Mouse (Mus musculus) frontal cortex, postnatal 14 days (tissue): ENCODE data around the gene Ptbp1.

Experiments
- DNase-seq, 2 experiments: peaks; one replicate each; pipeline ENCODE4 v3.0.0; 2022; ENCODE audit warnings: low spot score in 2 of 2

The Ptbp1 gene

GRCm38 (mm10) chr10:79858416-79859074 lies 4.3 kb downstream of the Ptbp1 start:
- peak; percentile 61 to 73 for DNase-seq

DNA sequence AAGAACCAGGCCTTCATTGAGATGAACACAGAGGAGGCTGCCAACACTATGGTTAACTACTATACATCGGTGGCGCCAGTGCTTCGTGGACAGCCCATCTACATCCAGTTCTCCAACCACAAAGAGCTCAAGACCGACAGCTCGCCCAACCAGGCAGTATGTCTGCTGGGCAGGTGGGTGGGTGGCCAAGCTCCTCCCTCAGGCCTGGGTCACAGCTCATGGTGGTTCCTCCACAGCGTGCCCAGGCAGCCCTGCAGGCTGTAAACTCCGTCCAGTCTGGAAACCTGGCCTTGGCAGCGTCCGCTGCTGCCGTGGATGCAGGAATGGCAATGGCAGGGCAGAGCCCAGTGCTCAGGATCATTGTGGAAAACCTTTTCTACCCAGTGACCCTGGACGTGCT lies 4.9 kb downstream of the Ptbp1 start:
- no peak for DNase-seq

- no peak for DNase-seq
Observed at GRCm38 (mm10) chr10:79860079-79860911, 6.1 kb downstream of the Ptbp1 start.

GRCm38 (mm10) chr10:79861230-79862048 lies 7.2 kb downstream of the Ptbp1 start:
- no peak for DNase-seq

DNA sequence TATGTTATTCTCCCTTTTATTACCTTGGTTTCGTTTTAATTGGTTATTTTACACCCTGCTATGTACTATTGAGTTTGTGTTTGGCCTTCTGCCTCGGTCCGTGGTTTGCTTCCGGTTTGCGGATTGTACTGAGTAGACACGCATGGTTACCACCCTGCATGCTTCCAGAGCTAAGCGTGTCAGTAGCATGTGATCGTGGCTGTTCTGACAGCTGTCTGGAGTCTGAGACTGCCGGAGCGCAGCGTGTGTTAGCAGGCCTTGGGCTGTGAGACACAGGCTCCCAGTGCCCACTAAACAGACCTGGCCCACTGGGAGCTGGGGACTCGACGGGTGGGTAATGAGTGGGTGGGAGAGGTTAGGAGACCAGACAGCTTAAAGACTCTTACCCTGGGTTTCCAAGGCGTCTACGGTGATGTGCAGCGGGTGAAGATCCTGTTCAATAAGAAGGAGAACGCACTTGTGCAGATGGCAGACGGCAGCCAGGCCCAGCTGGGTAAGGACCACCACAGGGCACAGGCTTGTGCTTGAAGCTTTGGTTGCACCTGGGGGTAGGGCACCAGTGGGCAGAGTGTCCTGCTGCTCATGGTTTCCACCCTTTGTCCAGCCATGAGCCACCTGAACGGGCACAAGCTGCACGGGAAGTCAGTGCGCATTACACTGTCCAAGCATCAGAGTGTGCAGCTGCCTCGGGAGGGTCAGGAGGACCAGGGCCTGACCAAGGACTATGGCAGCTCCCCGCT lies 8.0 kb downstream of the Ptbp1 start:
- DNase-seq: no peak

DNA sequence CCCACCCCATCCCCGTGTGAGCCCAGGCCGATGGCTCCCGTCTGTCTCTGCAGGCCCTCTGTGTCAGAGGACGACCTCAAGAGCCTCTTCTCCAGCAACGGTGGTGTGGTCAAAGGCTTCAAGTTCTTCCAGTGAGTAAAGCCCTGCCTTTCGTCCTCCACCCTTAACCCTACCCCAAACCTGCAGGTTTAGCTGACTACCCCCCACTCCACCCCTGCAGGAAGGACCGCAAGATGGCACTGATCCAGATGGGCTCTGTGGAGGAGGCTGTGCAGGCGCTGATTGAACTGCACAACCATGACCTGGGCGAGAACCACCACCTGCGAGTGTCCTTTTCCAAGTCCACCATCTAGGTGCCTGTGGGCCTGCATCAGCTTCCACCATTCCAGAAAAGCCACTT lies 8.7 kb downstream of the Ptbp1 start:
- DNase-seq: no peak

DNA sequence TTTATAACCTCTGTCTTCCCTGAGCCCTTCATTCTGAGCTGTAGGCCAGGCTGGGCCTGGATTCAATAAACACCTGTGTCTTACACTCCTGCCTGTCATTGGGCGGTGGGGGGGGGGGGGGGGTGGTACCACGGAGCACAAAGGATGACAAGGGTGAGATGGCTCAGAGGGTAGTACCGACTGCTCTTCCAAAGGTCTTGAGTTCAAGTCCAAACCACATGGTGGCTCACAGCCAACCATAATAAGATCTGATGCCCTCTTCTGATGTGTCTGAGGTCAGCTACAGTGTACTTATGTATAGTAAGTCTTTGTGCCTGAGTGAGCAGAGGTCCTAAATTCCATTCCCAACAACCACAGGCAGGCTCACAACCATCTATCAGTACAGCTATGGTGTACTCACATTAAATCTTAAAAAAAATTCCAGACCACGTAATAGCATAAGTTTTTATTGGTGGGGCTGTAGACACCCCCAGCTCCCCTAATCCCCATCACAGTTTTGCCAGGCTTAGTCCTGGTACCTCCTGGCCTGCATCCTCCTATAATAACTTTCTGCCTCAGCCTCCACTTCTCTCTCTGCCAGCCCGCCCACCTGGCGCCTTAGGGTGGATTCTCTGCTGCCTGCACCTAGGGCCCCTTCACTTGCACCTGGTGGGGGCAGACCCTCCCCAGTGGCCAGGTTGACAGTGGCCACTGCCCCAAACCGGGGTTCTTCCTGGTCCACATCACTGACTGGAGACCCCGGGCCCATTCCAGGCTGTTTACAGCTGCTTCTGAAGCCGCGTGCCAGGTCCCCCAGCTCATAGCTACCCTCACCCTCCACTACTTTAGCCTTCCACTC lies 10.3 kb downstream of the Ptbp1 start:
- DNase-seq: no peak

GRCm38 (mm10) chr10:79865189-79865601 lies 11.0 kb downstream of the Ptbp1 start:
- DNase-seq: no peak

GRCm38 (mm10) chr10:79865801-79866295 lies 11.6 kb downstream of the Ptbp1 start:
- no peak for DNase-seq

- no peak for DNase-seq
Observed at GRCm38 (mm10) chr10:79866601-79867000, 12.4 kb downstream of the Ptbp1 start.

GRCm38 (mm10) chr10:79871845-79872244 lies 17.6 kb downstream of the Ptbp1 start:
- no peak for DNase-seq

GRCm38 (mm10) chr10:79872862-79873261 lies 18.6 kb downstream of the Ptbp1 start:
- no peak for DNase-seq

DNA sequence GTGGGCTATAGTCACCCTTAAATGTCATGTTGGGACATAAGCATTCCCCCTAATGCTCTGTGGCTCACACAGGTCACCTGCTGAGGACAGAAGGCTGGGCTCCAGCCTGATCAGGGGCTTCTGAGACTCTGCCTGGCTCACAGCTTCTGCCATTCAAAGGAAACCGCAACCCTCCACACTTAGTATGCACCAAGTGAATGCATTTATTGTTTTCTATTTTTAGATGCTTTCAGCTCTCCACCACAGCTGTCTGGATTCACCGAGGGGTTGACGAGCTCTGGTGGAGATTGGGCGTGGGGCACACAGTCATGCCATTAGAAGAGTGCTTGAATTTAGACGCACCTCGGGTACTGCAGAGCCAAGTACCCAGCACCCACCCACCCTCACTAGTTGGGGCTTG lies 19.1 kb downstream of the Ptbp1 start:
- no peak for DNase-seq

DNA sequence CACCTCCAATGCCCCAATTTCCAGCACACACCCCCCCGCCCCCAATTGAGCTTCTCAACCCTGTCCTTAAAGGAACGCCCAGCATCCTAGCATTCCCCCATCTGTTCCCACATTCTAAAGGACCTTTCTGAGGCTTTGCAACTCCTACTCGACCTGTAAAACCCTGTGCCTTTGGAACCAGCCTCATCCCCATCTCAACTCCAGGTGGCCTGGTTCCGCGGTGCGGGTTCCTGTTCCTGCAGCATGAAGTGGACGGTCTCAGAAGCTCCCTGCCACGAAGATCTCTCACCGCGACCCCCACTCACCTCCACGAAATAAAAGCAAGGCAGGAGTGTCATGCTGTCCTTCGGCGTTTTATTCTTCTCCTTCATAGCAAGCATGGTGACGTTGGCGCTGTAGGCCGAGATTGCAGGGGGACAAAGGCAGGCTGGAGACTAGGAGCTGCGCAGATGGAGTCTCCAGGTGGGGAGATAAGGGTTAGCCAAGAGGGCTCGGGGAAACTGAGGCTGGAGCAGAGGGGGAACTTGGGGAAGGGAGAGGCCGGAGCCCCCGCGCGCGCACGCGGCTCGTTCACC lies 19.6 kb downstream of the Ptbp1 start:
- no peak for DNase-seq

- no peak for DNase-seq
Observed at GRCm38 (mm10) chr10:79874290-79874862, 20.1 kb downstream of the Ptbp1 start, which contains the start of the genes Prtn3 and Plppr3. Gene Prtn3, plus strand, starts transcription at chr10:79874476. Gene Plppr3, minus strand, starts transcription at chr10:79874634.

GRCm38 (mm10) chr10:79877174-79877573 lies 22.9 kb downstream of the Ptbp1 start:
- DNase-seq: no peak

GRCm38 (mm10) chr10:79877757-79878156 lies 23.5 kb downstream of the Ptbp1 start:
- no peak for DNase-seq

DNA sequence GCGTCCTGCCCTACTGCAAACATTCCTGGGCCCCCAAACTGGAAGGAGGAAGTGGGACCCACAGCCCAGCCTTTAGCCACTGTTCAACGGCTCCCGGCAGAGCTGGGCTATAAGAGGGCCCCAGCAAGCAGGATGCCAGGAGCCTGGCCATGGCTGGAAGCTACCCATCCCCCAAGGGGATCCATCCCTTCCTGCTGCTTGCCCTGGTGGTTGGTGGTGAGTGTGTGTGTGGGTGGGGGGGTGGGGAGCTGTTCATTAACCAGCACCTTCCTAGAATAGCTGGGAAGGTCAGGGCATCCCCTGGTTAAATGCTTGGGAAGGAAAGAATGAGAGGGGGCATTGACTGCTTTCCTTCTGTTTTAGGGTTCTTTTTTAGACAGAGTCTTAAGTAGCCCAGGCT lies 25.3 kb downstream of the Ptbp1 start:
- DNase-seq: no peak

GRCm38 (mm10) chr10:79880721-79881120 lies 26.5 kb downstream of the Ptbp1 start:
- no peak for DNase-seq

- no peak for DNase-seq
Observed at GRCm38 (mm10) chr10:79881981-79882380, 27.8 kb downstream of the Ptbp1 start.
